Comparison of ENCODE assay signal across 25 mouse cellular contexts in genomic region chr13:32311476-32311875, GRCm38 (mm10). TPM values are rescaled to one million over a fixed set of nuclear protein-coding genes. Genes with fewer than 3 reads are reported as not detected.
DNase-seq lines count a peak whose midpoint lies in the region; ATAC-seq and TF ChIP-seq lines count a peak whose summit lies in the region.
"Had no signal": no experiment of that assay in that cellular context is flagged by ENCODE, and none has a peak within 500 bp of the region (broad histone marks: within the 10 kb centered on the region; RNA-seq: fewer than 3 reads in every experiment).

No protein-coding gene starts in this region.

- H3K27me3 ChIP-seq in intestine, embryonic 15.5 days (replicated peaks): no peaks in the 10 kb centered on the region
- H3K27me3 ChIP-seq in intestine, embryonic 16.5 days (replicated peaks; ENCODE audit: control insufficient read depth, insufficient read depth, low read length): no peaks in the 10 kb centered on the region
- H3K27me3 ChIP-seq in MEL (ENCODE audit: control insufficient read depth in 1 of 2, insufficient read depth in 2 of 2, low read length in 2 of 2): no peaks in the 10 kb centered on the region
- no peaks in the 10 kb centered on the region for H3K27me3 ChIP-seq in midbrain, embryonic 13.5 days
- H3K27me3 ChIP-seq: CH12.LX; embryonic facial prominence, embryonic 13.5 days; embryonic facial prominence, embryonic 15.5 days; forebrain, embryonic 13.5 days; forebrain, embryonic 15.5 days had no signal

- 86% methylated on average over 2 of the region's 2 CpGs for WGBS in intestine, embryonic 15.5 days
- WGBS in intestine, embryonic 16.5 days: 83% methylated on average over 2 of the region's 2 CpGs
- whole genome bisulfite sequencing in midbrain, embryonic 13.5 days: 92% methylated on average over 2 of the region's 2 CpGs

- no peaks in the 10 kb centered on the region for H3K79me2 ChIP-seq in MEL (ENCODE audit: control insufficient read depth, insufficient read depth, low read length, poor library complexity)

- ATAC-seq in intestine, embryonic 15.5 days: 0 out of 2 replicates have a peak, but pooled peaks have one; percentile 6
- ATAC-seq in intestine, embryonic 16.5 days: no peak
- ATAC-seq in midbrain, embryonic 13.5 days: no peak
- ATAC-seq: CD4-positive, CD25-positive, alpha-beta regulatory T cell, adult 4 months; forebrain, embryonic 13.5 days; forebrain, embryonic 15.5 days; forebrain, postnatal 0 days had no signal

- no peak overlapping the region for H3K4me3 ChIP-seq in intestine, embryonic 15.5 days (replicated peaks)
- no peak overlapping the region for H3K4me3 ChIP-seq in intestine, embryonic 16.5 days (ENCODE audit: low read length)
- no peak overlapping the region for H3K4me3 ChIP-seq in MEL (ENCODE audit: control insufficient read depth in 1 of 2, insufficient read depth in 1 of 2, low read depth in 2 of 2, low read length in 2 of 2)
- H3K4me3 ChIP-seq in midbrain, embryonic 13.5 days (replicated peaks): no peak overlapping the region
- H3K4me3 ChIP-seq: embryonic facial prominence, embryonic 13.5 days; embryonic facial prominence, embryonic 15.5 days; erythroblast, embryonic 14.5 days; forebrain, embryonic 13.5 days; forebrain, embryonic 15.5 days had no signal

- H3K4me2 ChIP-seq in intestine, embryonic 15.5 days (replicated peaks): no peak overlapping the region
- H3K4me2 ChIP-seq in intestine, embryonic 16.5 days (ENCODE audit: low read depth, low read length): no peak overlapping the region
- no peak overlapping the region for H3K4me2 ChIP-seq in midbrain, embryonic 13.5 days (replicated peaks)
- H3K4me2 ChIP-seq: embryonic facial prominence, embryonic 13.5 days; embryonic facial prominence, embryonic 15.5 days; forebrain, embryonic 13.5 days; forebrain, embryonic 15.5 days had no signal

- no peaks in the 10 kb centered on the region for H3K36me3 ChIP-seq in intestine, embryonic 15.5 days
- H3K36me3 ChIP-seq in intestine, embryonic 16.5 days (ENCODE audit: control insufficient read depth, insufficient read depth, low read length): no peaks in the 10 kb centered on the region
- H3K36me3 ChIP-seq in MEL (ENCODE audit: control insufficient read depth in 1 of 2, insufficient read depth in 2 of 2, low read length in 2 of 2): no peaks in the 10 kb centered on the region; a peak in 1 of 4 replicates
- H3K36me3 ChIP-seq in midbrain, embryonic 13.5 days: no peaks in the 10 kb centered on the region
- H3K36me3 ChIP-seq: embryonic facial prominence, embryonic 13.5 days; embryonic facial prominence, embryonic 15.5 days; forebrain, embryonic 15.5 days; G1E had no signal

- no peak for DNase-seq in MEL (ENCODE audit: low read depth, low spot score)
- DNase-seq in gonadal fat pad, adult 2 months (ENCODE audit: low read depth): peak; percentile 63
- DNase-seq: adrenal gland, adult 2 months; adrenal gland, postnatal 10 days; adrenal gland, postnatal 25 days; B cell, adult 2 months; cerebellum, adult 11 months; cerebellum, adult 18-20 months; cerebellum, adult 8-10 months; cerebellum, adult 9-11 months; cerebellum, postnatal 14 days; cerebellum, postnatal 36 days; embryo, embryonic 11 days; forebrain, postnatal 0 days had no signal

- no peak for TF ChIP-seq EP300 in MEL (IDR thresholded peaks at IDR 0.05; ENCODE audit: low read depth in 1 of 2, low read length in 2 of 2)

- TF ChIP-seq CTCF in MEL (IDR thresholded peaks at IDR 0.05 in 2 of 3, conservative IDR thresholded peaks at IDR 0.05 in 1 of 3; ENCODE audit: control insufficient read depth in 1 of 3, insufficient read depth in 1 of 3, low read depth in 2 of 3, low read length in 3 of 3, poor library complexity in 1 of 3, severe bottlenecking in 1 of 3): no peak

- TF ChIP-seq POLR2A in MEL (IDR thresholded peaks at IDR 0.05; ENCODE audit: control insufficient read depth in 1 of 2, insufficient read depth in 1 of 2, low read depth in 1 of 2, low read length in 2 of 2, poor library complexity in 1 of 2): no peak

- peaks cover 3% of the 10 kb centered on the region; the same call in 1 of the 2 replicates for H3K4me1 ChIP-seq in intestine, embryonic 15.5 days (replicated peaks)
- H3K4me1 ChIP-seq in intestine, embryonic 16.5 days (ENCODE audit: control insufficient read depth, insufficient read depth, low read length): no peaks in the 10 kb centered on the region
- H3K4me1 ChIP-seq in MEL (ENCODE audit: control insufficient read depth in 1 of 2, insufficient read depth in 2 of 2, low read length in 2 of 2): no peaks in the 10 kb centered on the region
- H3K4me1 ChIP-seq in midbrain, embryonic 13.5 days (replicated peaks): no peaks in the 10 kb centered on the region
- H3K4me1 ChIP-seq: forebrain, embryonic 13.5 days; forebrain, embryonic 15.5 days had no signal

- H3K9me3 ChIP-seq in intestine, embryonic 15.5 days: no peaks in the 10 kb centered on the region
- no peaks in the 10 kb centered on the region for H3K9me3 ChIP-seq in intestine, embryonic 16.5 days (ENCODE audit: control insufficient read depth, low read length)
- no peaks in the 10 kb centered on the region for H3K9me3 ChIP-seq in MEL (replicated peaks; ENCODE audit: insufficient read depth, low read length)
- H3K9me3 ChIP-seq in midbrain, embryonic 13.5 days: no peaks in the 10 kb centered on the region
- H3K9me3 ChIP-seq: embryonic facial prominence, embryonic 13.5 days; embryonic facial prominence, embryonic 15.5 days; forebrain, embryonic 13.5 days; forebrain, embryonic 15.5 days; G1E had no signal

- TF ChIP-seq RAD21 in MEL (IDR thresholded peaks at IDR 0.05; ENCODE audit: low read depth, low read length): no peak

- H3K27ac ChIP-seq in intestine, embryonic 15.5 days: no peak overlapping the region
- no peak overlapping the region for H3K27ac ChIP-seq in intestine, embryonic 16.5 days (ENCODE audit: low read length)
- no peak overlapping the region for H3K27ac ChIP-seq in MEL (ENCODE audit: control insufficient read depth, low read depth, low read length)
- no peak overlapping the region for H3K27ac ChIP-seq in midbrain, embryonic 13.5 days
- H3K27ac ChIP-seq: embryonic facial prominence, embryonic 13.5 days; embryonic facial prominence, embryonic 15.5 days; forebrain, embryonic 13.5 days; forebrain, embryonic 15.5 days had no signal

- no peak overlapping the region for H3K9ac ChIP-seq in intestine, embryonic 15.5 days
- no peak overlapping the region for H3K9ac ChIP-seq in intestine, embryonic 16.5 days (ENCODE audit: low read depth, low read length)
- no peak overlapping the region for H3K9ac ChIP-seq in MEL (ENCODE audit: control insufficient read depth, low read depth, low read length, poor library complexity, severe bottlenecking)
- no peak overlapping the region for H3K9ac ChIP-seq in midbrain, embryonic 13.5 days (replicated peaks)
- H3K9ac ChIP-seq: embryonic facial prominence, embryonic 13.5 days; embryonic facial prominence, embryonic 15.5 days; forebrain, embryonic 13.5 days; forebrain, embryonic 15.5 days; forebrain, postnatal 0 days had no signal

TF ChIP-seq in MEL, 35 proteins besides CTCF, POLR2A, EP300 and RAD21:
- TF ChIP-seq GATA1 (IDR thresholded peaks at IDR 0.05; ENCODE audit: low read depth, low read length) (0 out of 2 replicates have a peak, but pooled peaks have one; percentile 6), USF1 (IDR thresholded peaks at IDR 0.05; ENCODE audit: low read depth, low read length) (no peak)
TF ChIP-seq in MEL: peak in this region for 1.

RNA-seq across cellular contexts. Expression of gene Gmds, which starts 27.1 kb away (rescaled TPM):
- polyA plus RNA-seq in intestine, embryonic 15.5 days (2015; fragmentation: Nextera tagmentation; extraction: Ambion mirVana): 170 and 177 TPM in 2 replicates
- polyA plus RNA-seq in intestine, embryonic 16.5 days (2015; fragmentation: Nextera tagmentation; extraction: Ambion mirVana): 202 and 210 TPM in 2 replicates
- 17.4 and 21.4 TPM in 2 replicates for total RNA-seq in MEL (2012; rRNA removed)
- 10 to 100 TPM in 1 of 2 experiments, not detected in 1; 32.2 TPM for polyA plus RNA-seq in MEL (2012; ENCODE audit: insufficient read depth in 1 of 2, insufficient read length in 2 of 2, low read depth in 1 of 2, low replicate concordance in 2 of 2, missing spikeins in 1 of 2)
- polyA plus RNA-seq in gonadal fat pad, adult 2 months (2012; rRNA removed): 25.4 and 35.1 TPM in 2 replicates
- polyA plus RNA-seq in midbrain, embryonic 13.5 days (2015; fragmentation: Nextera tagmentation; extraction: Ambion mirVana): 26.5 and 27.3 TPM in 2 replicates
